Mouse (Mus musculus) C3H10T1/2 (cell line): ENCODE results near the gene Cryga. TPM values are rescaled to one million over a fixed set of nuclear protein-coding genes. Genes with fewer than 3 reads are reported as not detected.

Experiments used
- polyA plus RNA-seq, 2 experiments: library from polyadenylated mRNA; unstranded; fragments of >200 nt; fragmentation: generic; extraction: Trizol; gene quantifications; one replicate each; pipeline ENCODE4 v1.2.1; 2012; ENCODE audit warnings: missing spikeins in 2 of 2

Gene Cryga
- polyA plus RNA-seq: under 1 TPM in 1 of 2 experiments, not detected in 1; 0.08 TPM

DNA sequence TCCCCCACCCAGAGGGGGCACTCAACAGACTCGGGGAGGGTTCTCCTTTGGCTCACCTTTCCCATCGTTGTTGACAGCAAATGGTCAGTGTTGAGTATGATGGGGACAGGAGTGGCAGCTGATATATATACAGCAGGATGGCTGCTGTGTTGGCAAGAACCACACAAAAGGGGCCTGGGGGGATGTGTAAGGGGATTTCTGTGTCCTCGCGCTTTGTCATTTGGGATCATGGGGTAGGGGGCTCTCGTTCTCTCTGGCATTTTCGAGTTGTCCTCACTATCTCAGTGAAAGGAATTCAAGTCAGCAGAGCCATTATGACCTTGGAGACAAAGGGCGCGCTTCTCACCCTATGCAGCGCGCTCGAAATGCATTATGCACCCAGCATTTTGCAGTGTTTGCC is at the start of gene Cryga:
Cryga (minus strand) TSS at position 101 of the 400 bp plus-strand sequence.

DNA sequence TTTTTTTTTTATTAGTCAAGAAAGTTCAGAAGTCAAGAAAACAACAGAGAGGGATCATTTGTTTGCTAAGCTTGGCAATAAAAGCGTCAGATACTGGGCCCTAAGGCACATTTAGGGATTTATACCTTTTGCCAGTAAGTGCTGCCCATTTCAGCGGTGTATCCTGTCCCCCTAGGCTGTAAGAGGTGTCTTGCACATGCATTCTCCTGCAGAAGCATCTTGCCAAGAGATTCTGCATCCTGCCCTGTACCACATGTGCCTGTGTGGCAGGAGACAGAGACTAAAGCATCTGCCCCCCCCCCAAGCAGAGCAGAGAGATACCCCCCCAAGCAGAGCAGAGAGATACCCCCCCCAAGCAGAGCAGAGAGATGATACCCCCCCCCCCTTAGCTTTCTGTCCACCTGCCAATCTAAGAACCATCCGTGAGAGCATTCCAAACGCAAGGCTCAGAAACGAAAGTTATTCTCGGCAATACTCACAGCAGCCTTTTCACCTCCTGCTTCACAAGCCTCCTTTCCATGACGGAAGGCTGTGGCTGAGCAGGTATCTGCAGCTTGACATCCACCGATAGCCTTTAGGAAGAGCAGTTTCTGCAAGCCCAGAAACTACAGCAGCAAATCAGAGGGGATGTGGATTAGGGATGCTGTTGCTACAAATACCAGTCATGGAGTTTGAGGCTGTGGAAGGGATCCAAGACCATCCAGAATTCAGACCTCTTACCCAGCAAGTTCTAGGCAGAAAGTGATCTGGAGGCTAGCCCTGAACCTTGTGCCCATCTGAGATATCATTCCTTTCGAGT is 19.6 kb upstream of the Cryga start, which contains the start of gene D630023F18Rik:
D630023F18Rik (minus strand) TSS at position 641 of the 799 bp plus-strand sequence.

DNA sequence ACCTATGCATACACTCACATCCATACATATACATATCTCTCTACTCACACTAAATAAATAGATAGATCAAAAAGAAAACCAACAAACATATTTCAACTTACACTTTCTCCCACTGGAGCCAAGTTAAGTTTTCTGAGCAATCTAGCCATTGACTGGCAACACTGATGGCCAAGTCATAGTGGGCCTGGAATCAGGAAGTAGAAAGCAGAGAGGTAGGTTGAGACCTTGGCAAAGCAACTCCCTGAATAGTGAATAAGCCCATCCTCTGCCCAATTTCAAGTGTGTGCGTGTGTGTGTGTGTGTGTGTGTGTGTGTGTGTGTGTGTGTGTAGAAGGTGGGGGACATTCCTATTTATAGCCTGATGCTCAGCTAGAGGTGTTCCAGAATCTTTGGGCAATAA is 16.3 kb upstream of the Cryga start, which contains the start of gene Gm28845:
Gm28845 (minus strand) TSS at position 121 of the 400 bp plus-strand sequence.

DNA sequence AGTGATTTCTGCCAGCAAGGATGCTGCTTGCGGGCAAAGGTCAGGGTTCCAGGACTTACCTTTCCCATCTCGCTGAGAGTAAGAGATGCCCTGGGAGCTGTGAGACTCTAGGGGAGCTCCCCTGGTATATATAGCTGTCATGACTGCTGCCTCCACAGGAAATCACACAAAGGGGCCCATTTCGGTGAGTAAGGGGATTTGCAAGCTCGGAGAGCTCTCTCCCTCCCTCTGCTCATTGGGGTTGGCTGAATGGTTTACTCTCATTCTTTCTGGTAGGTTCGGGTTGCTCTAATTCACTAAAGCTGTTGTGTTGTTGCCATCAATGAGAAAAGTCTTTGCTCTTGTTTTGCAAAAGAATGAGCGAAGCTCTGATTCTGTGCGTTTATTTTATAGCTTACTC is 21.0 kb downstream of the Cryga start, which contains the start of gene Crygb:
Crygb (minus strand) TSS at position 101 of the 400 bp plus-strand sequence.

DNA sequence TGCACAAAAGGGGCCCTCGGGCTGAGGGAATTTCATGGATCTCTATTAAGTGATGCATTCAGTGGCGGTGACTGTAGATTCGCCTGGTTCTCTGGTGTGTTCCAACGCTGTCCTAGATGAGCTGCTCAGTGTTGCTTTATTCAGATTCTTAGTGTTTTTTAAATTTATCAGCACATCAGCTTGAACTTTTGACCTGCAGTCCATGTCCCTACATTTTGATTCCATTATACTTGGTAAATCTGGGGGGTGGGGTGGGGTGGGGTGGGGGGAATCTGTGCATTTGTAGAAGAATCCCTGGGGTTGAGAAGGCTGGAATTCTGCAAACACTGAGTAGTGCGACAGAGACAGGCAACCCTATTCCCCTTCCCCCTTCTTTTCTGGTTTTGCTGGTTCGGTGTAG is 29.6 kb downstream of the Cryga start, which contains the start of gene Crygc:
Crygc (minus strand) TSS at position 101 of the 400 bp plus-strand sequence.

DNA sequence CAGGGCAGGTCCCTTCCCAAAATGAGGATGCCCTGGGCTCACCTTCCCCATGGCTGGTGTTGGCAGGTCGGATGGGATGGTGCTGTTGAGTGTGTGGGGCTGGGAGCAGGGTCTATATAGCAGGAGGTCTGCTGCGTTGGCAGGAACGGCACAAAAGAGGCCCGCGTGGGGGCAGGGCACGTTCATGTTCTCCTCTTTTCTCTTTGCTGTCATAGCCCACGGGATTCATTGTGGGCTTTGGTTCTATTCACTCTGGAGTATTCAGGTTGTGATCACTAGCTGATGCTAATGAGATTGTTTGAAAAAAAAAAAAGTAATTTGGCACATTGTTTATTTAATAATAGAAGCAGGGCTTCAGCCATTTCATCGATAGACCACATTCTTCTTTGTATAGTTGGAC is 39.8 kb downstream of the Cryga start, which contains the start of gene Crygd:
Crygd (minus strand) TSS at position 101 of the 400 bp plus-strand sequence.

DNA sequence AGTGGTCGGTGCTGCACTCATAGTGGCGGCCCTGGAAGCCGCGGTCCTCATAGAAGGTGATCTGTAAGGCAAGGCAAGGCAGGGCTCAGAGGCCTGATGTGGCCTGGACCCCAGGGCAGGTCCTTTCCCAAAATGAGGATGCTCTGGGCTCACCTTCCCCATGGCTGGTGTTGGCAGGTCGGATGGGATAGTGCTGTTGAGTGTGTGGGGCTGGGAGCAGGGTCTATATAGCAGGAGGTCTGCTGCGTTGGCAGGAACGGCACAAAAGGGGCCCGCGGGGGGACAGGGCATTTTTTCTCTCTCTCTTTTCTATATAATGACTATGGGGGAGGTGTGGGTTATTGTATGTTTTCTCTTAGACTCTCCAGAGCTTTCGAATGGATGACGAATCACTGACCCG is 52.2 kb downstream of the Cryga start, which contains the start of gene Cryge:
Cryge (minus strand) TSS at position 198 of the 400 bp plus-strand sequence.

Other genes with a start within 250 kb of the Cryga start
- gene Plekhm3, start 146.5 kb downstream of the Cryga start, polyA plus RNA-seq: 1 to 10 TPM in 1 of 2 experiments, under 1 TPM in 1; 0.29 to 1.4 TPM
- gene Akr1cl, start 70.6 kb downstream of the Cryga start, polyA plus RNA-seq: under 1 TPM in 1 of 2 experiments, not detected in 1; 0.24 TPM
- not detected for gene Cryge, start 52.2 kb downstream of the Cryga start, polyA plus RNA-seq
- gene Crygd, start 39.9 kb downstream of the Cryga start, polyA plus RNA-seq: not detected
- not detected for gene Crygc, start 29.7 kb downstream of the Cryga start, polyA plus RNA-seq
- gene Crygb, start 21.1 kb downstream of the Cryga start, polyA plus RNA-seq: not detected
- gene Gm28845, start 16.2 kb upstream of the Cryga start, polyA plus RNA-seq: not detected
- under 1 TPM in 1 of 2 experiments, not detected in 1; 0.47 TPM for gene D630023F18Rik, start 19.8 kb upstream of the Cryga start, polyA plus RNA-seq
- 10 to 100 TPM in 1 of 2 experiments, 1 to 10 TPM in 1; 2.8 to 66.9 TPM for gene Idh1, start 83.1 kb upstream of the Cryga start, polyA plus RNA-seq
- gene Pikfyve, start 83.3 kb upstream of the Cryga start, polyA plus RNA-seq: 1 to 10 TPM in 1 of 2 experiments, under 1 TPM in 1; 0.34 to 1.7 TPM
- gene Pth2r, start 178.7 kb upstream of the Cryga start, polyA plus RNA-seq: not detected